Mouse (Mus musculus): ENCODE results near the gene Prss50. TPM values are rescaled to one million over a fixed set of nuclear protein-coding genes. Genes with fewer than 3 reads are reported as not detected.

The Prss50 gene
- total RNA-seq (2023) = not detected

DNA sequence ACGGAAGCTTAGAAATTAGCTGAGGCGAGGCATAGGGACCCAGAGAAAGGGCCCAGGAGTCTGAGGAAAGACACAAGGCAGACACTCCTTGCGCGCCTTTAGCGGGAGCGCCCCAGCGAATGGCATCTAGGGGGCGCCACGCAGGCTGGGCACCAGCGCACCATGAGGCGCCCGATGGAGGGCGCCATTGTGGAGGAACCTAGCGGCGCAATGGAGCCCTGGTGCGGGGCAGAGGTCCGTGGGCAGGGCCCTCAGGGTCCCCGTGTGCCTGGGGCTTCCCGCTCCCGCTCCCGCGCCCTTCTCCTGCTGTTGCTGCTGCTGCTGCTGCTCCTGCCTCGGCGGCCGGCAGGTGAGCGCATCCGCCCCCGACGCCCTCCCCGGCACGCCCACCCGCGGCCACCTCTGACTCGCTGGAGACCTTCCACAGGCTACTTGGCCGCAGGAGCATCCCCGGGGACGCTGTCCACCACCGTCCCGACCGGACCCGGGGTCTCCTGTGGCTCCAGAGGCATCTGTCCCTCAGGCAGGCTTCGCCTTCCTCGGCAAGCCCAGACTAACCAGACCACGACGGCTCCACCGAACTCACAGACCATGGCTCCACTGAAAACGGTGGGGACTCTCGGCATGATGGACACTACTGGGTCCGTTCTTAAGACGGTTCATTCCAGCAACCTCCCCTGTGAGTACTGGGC lies at the start of gene Prss50:
TSS of gene Prss50 (plus strand) at position 187 of the 692 bp plus-strand sequence.

GRCm38 (mm10) chr9:110813789-110814188 lies 44.0 kb upstream of the Prss50 start, which contains the start of gene Prss44:
Prss44 (plus strand) TSS chr9:110813994.

GRCm38 (mm10) chr9:110826390-110826789 lies 31.4 kb upstream of the Prss50 start, which contains the start of gene Prss43:
Prss43 (plus strand) TSS chr9:110826690.

DNA sequence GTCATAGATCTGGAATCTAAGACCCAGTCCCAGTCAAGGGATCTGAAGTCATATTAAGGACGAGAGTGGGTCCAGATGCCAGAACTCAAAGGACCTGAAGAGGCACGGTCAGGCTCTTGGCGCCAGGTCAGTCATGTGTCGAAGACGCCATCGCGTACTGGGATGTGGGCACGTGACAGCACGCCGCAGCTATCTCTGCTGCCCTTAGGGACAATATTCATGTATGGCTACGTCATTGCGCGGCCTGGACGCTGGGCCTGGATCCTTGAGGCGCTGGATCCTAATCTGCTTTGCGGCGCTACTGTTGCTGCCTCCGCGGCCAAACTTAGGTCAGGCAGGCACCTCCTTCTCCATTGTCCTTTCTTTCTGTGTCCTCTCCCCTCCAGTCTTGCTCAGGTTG lies 23.4 kb upstream of the Prss50 start, which contains the start of gene Prss45:
TSS of gene Prss45 (plus strand) at position 178 of the 400 bp plus-strand sequence.

DNA sequence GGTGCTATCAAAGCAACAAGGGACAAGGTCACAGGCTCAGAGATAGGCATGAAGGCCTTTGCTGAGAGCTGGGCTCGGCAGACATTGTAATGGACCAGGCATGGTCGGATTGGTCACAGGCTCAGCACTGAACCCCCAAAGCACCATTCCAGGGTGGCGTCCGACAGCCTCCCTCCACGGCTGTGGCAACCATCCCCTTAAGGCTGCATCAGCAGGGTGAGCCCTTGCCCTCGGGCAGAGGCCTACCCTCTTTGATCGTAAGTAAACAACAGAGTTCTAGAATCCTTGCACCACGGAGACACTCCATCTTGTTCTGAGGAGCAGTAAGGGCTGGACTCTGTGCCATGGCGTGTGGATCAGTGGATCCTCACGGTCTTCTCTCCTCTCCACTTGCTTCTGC lies 13.6 kb upstream of the Prss50 start, which contains the start of gene Prss46:
TSS of gene Prss46 (plus strand) at position 301 of the 400 bp plus-strand sequence.

GRCm38 (mm10) chr9:110879191-110879920 lies 21.6 kb downstream of the Prss50 start, which contains the start of gene Als2cl:
Als2cl (plus strand) TSS chr9:110879870.

GRCm38 (mm10) chr9:110879998-110880561 lies 22.3 kb downstream of the Prss50 start, which contains the start of gene Tmie:
Tmie (minus strand) TSS chr9:110880113.

Other genes starting within 250 kb of the Prss50 start
- 4.3 TPM for gene Nradd, start 233.5 kb upstream of the Prss50 start, total RNA-seq (2023)
- 66.0 TPM for gene Nbeal2, start 203.8 kb upstream of the Prss50 start, total RNA-seq (2023)
- 81.8 TPM for gene Ccdc12, start 201.5 kb upstream of the Prss50 start, total RNA-seq (2023)
- not detected for gene Myl3, start 116.1 kb upstream of the Prss50 start, total RNA-seq (2023)
- not detected for gene Pth1r, start 110.8 kb upstream of the Prss50 start, total RNA-seq (2023)
- not detected for gene Prss42, start 59.8 kb upstream of the Prss50 start, total RNA-seq (2023)
- not detected for gene Prss44, start 44.0 kb upstream of the Prss50 start, total RNA-seq (2023)
- gene Prss43, start 31.3 kb upstream of the Prss50 start, total RNA-seq (2023) = not detected
- gene Prss45, start 23.4 kb upstream of the Prss50 start, total RNA-seq (2023) = not detected
- not detected for gene Prss46, start 13.5 kb upstream of the Prss50 start, total RNA-seq (2023)
- gene Als2cl, start 21.9 kb downstream of the Prss50 start, total RNA-seq (2023) = 375 TPM
- gene Tmie, start 22.1 kb downstream of the Prss50 start, total RNA-seq (2023) = 17.3 TPM
- gene Fam240a, start 58.9 kb downstream of the Prss50 start, total RNA-seq (2023) = 2.2 TPM
- 2.1 TPM for gene Tdgf1, start 88.2 kb downstream of the Prss50 start, total RNA-seq (2023)
- gene Lrrc2, start 93.6 kb downstream of the Prss50 start, total RNA-seq (2023) = not detected
- not detected for gene Rtp3, start 132.6 kb downstream of the Prss50 start, total RNA-seq (2023)
- 2.4 TPM for gene Ltf, start 161.3 kb downstream of the Prss50 start, total RNA-seq (2023)
- 5.2 TPM for gene Ccrl2, start 199.6 kb downstream of the Prss50 start, total RNA-seq (2023)